Comparison of ENCODE assay signal across 27 mouse cellular contexts in the genomic region with DNA sequence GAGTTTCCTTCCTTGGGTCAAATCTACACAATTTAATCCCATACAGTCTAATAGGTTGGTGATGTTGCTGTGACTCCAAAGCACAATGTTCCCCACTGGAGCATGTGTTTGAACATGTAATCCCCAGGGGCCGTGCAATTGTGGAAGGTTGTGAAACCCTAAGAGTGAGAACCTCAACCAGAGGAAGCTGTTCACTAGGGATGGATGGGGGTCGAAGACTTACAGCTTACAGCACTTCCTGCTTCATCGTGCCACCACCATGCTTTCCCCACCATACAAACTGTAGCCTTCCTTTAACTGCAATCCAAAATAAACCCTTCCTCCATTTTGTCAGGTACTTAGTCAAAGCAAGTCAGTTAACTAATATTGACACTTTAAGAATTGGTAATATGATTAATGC.
"Had no signal": no experiment of that assay in that cellular context is flagged by ENCODE, and none has a peak within 500 bp of the region (broad histone marks: within the 10 kb centered on the region; RNA-seq: fewer than 3 reads in every experiment).

No protein-coding gene starts in this region.

- H3K36me3 ChIP-seq: heart, embryonic 10.5 days; heart, embryonic 12.5 days; hindbrain, embryonic 10.5 days; hindbrain, embryonic 12.5 days; intestine, embryonic 15.5 days; limb, embryonic 13.5 days; limb, embryonic 15.5 days had no signal

- H3K4me3 ChIP-seq: heart, embryonic 10.5 days; heart, embryonic 12.5 days; hindbrain, embryonic 10.5 days; hindbrain, embryonic 12.5 days; intestine, embryonic 15.5 days; kidney, embryonic 15.5 days; limb, embryonic 13.5 days; limb, embryonic 15.5 days; liver, embryonic 12.5 days had no signal

- DNase-seq: gastrocnemius, postnatal 14 days; gastrocnemius, postnatal 36 days; heart, adult 18-20 months; heart, postnatal 10 days; heart, postnatal 4 days; kidney, adult 18-20 months; kidney, adult 9 months; kidney, postnatal 14 days; kidney, postnatal 36 days; layer of hippocampus, adult 9-11 months; layer of hippocampus, postnatal 36 days; left cerebral cortex, postnatal 4 days had no signal

- H3K9me3 ChIP-seq: heart, embryonic 10.5 days; heart, embryonic 12.5 days; hindbrain, embryonic 10.5 days; hindbrain, embryonic 12.5 days; intestine, embryonic 15.5 days; kidney, embryonic 15.5 days; limb, embryonic 13.5 days; limb, embryonic 15.5 days; liver, embryonic 12.5 days had no signal

- H3K9ac ChIP-seq: heart, embryonic 12.5 days; hindbrain, embryonic 12.5 days; hindbrain, embryonic 14.5 days; intestine, embryonic 15.5 days; kidney, embryonic 15.5 days; limb, embryonic 13.5 days; limb, embryonic 15.5 days; liver, embryonic 12.5 days; liver, embryonic 14.5 days had no signal

- H3K27me3 ChIP-seq: heart, embryonic 12.5 days; hindbrain, embryonic 12.5 days; intestine, embryonic 15.5 days; kidney, embryonic 15.5 days; limb, embryonic 13.5 days; limb, embryonic 15.5 days; liver, embryonic 12.5 days had no signal

- H3K4me1 ChIP-seq: heart, embryonic 10.5 days; heart, embryonic 12.5 days; hindbrain, embryonic 10.5 days; hindbrain, embryonic 12.5 days; intestine, embryonic 15.5 days; kidney, embryonic 15.5 days; limb, embryonic 15.5 days had no signal

- ATAC-seq: hindbrain, embryonic 16.5 days; inflammation-experienced regulatory T-cells, adult 6 months; intestine, embryonic 15.5 days; intestine, postnatal 0 days; liver, embryonic 12.5 days had no signal

- H3K27ac ChIP-seq: heart, embryonic 10.5 days; hindbrain, embryonic 10.5 days; hindbrain, embryonic 12.5 days; hindbrain, embryonic 14.5 days; intestine, embryonic 15.5 days; kidney, embryonic 15.5 days; kidney, postnatal 0 days; limb, embryonic 13.5 days; limb, embryonic 15.5 days; liver, embryonic 12.5 days; liver, embryonic 14.5 days had no signal

- H3K4me2 ChIP-seq: heart, embryonic 12.5 days; hindbrain, embryonic 12.5 days; hindbrain, embryonic 14.5 days; intestine, embryonic 15.5 days; kidney, embryonic 15.5 days; limb, embryonic 13.5 days; limb, embryonic 15.5 days; liver, embryonic 12.5 days had no signal
